ENCODE assay signal across 17 mouse cellular contexts in genomic region chr13:72920368-72920767, GRCm38 (mm10).
"Had no signal": no experiment of that assay in that cellular context is flagged by ENCODE, and none has a peak within 500 bp of the region (broad histone marks: within the 10 kb centered on the region; RNA-seq: fewer than 3 reads in every experiment).

No protein-coding gene starts in this region.

- H3K4me1 ChIP-seq: liver, embryonic 15.5 days; lung, embryonic 15.5 days; megakaryocyte, embryonic 14.5 days; midbrain, embryonic 12.5 days; neural tube, embryonic 12.5 days; stomach, embryonic 15.5 days had no signal

- ATAC-seq: liver, postnatal 0 days; lung, postnatal 0 days had no signal

- H3K9me3 ChIP-seq: liver, embryonic 15.5 days; lung, embryonic 15.5 days; midbrain, embryonic 12.5 days; neural tube, embryonic 12.5 days; stomach, embryonic 15.5 days had no signal

- H3K4me3 ChIP-seq: liver, embryonic 15.5 days; lung, embryonic 15.5 days; megakaryocyte, embryonic 14.5 days; midbrain, embryonic 12.5 days; neural tube, embryonic 12.5 days; stomach, embryonic 15.5 days had no signal

- H3K36me3 ChIP-seq: liver, embryonic 15.5 days; lung, embryonic 15.5 days; midbrain, embryonic 12.5 days; neural tube, embryonic 12.5 days; stomach, embryonic 15.5 days had no signal

- H3K4me2 ChIP-seq: liver, embryonic 15.5 days; lung, embryonic 15.5 days; midbrain, embryonic 12.5 days; neural tube, embryonic 12.5 days; stomach, embryonic 15.5 days had no signal

- DNase-seq: liver, postnatal 0 days; lung, adult 2 months; lung, postnatal 14 days; lung, postnatal 36 days; right cerebral cortex, postnatal 14 days; thymus, adult 2 months; thymus, postnatal 25 days; thymus, postnatal 4 days had no signal

- H3K27me3 ChIP-seq: liver, embryonic 15.5 days; lung, embryonic 15.5 days; megakaryocyte, embryonic 14.5 days; midbrain, embryonic 12.5 days; neural tube, embryonic 12.5 days; stomach, embryonic 15.5 days had no signal

- H3K27ac ChIP-seq: liver, embryonic 15.5 days; lung, embryonic 15.5 days; macrophage; midbrain, embryonic 12.5 days; neural tube, embryonic 12.5 days; stomach, embryonic 15.5 days; stomach, postnatal 0 days had no signal

- H3K9ac ChIP-seq: liver, embryonic 15.5 days; liver, postnatal 0 days; lung, embryonic 15.5 days; midbrain, embryonic 12.5 days; neural tube, embryonic 12.5 days; stomach, embryonic 15.5 days had no signal
